Mouse (Mus musculus) cerebral cortex, adult 2 months (tissue): Measurements from ENCODE around the gene Slc8a3.

Source experiments
- WGBS: fragments of 180-500 bp; shearing (Covaris S2); methylation state at CpG from one replicate; pipeline ENCODE4 v1.1.7; 2018; 5-methylcytosine and 5-hydroxymethylcytosine counted together

Gene Slc8a3

DNA sequence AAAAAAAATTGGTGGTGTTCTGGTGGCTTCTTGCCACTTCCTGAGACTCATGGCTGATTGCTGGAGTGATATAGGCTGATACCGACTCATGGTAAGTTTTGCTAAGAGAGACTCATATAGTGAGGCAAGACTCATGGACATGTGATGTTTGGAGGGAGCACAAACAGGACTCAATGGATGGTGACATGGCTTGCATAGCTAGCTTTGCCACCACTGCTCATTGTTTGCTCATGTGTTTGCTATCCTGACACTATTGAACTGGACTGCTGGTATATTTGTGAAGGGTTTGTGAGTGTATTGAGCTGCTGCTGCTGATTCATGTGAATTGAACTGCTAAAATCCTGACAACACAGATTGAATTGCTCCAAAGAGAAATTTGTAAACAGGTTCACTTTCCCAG lies 95.8 kb downstream of the Slc8a3 start:
- 91% methylated on average over 1 of the region's 1 CpGs for WGBS

DNA sequence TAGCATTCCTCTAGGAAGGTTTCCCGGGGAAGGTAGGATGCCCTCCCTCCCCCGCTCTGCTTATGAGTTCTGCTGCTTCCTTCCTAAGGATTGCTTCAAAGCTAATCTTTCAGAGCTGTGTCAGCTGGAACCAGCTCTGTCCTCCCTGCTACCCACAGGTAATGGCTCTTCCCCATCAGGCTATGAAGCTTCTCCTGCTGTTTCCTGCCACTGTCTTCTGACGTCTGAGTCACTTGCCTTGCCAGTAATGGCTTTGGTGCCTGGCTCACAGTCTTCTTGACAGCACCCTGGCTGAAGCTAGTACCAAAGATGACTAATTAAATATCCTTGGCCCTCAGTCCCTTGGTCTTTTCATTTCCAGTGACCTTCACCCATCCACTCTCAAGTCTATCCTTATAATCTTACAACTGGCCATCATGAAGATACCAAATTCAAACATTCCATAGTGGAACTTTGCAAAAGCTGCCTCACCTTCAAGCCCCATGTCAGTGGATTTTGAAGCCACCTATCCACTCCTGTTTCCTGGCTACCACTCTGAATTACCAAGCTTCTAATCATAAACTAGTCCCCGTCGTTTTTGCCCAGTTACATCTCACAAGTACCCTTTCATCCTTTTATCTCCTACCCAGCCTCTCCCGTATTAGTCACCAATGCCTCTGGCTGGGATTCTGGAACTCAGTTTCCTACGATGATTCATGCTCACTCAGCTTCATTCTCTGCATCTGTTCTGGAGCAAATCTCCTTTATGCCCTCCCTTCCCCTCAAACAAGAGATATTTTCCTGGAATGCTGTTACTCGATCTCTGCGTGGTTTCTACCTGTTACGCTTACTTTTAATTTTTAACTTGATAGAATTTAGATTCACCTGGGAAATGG lies 97.3 kb downstream of the Slc8a3 start:
- 67% methylated on average over 10 of the region's 10 CpGs for WGBS

DNA sequence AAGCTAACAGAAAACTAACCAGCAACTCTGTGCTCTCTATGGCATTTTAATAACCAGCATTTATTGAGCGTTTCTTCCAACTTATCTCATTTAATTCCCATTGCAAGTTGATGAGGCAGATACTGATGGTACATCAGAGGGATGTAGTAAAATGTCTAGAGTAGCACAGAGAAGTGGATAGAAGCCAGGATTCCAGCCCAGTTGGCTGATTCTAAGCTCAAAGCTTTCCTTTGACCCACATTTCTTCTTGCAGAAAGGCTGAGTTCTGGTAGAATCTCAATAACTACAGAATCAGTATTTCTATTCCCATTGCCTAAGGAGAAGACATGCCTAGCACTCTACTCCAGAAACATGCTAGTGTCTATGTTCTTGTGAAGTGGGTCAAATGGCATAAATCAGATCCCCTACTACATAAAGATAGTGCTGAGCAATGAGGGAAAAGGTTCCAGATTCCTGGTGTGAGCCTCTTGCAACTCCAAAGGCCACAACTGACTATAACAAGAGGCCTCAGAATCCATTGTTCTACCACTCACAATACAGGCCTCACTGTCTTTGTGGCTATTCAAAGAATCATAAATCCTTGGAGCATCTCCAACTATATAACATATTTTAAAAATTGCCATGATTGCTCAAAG lies 99.1 kb downstream of the Slc8a3 start:
- 92% methylated on average over 1 of the region's 1 CpGs for WGBS

DNA sequence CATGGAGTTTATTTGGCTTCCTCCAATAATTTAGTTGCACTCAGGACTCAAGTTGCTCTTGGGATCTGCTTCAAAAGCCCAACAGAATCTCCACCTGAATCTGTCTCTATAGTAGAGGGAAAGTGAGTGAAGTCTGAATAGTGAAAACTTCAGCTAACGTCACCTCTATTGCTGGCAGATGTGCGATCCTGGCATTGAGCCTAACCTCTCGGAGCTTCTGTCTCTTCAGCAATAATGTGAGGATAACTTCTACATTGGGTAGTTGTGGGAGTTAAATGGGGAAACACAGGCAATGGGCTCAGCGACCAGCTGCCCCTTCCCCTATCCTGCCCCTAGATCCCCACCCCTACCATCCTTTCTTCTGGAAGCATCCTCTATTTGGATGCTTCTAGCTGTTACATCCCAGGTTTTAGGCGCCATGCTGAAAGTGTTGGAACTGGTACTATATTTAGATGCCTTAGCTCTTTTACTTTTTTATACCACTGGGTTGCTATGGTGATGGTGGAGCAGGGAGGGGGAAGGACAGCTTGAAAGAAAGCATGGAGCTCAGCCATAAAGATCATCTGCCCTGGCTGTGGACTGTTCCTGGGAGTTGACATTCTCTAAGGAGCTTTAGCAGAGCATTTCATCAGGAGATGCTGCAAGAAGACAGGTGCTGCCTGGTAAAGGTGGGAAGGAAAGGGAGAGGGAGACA lies 105.1 kb downstream of the Slc8a3 start:
- 14% methylated on average over 5 of the region's 5 CpGs for WGBS

DNA sequence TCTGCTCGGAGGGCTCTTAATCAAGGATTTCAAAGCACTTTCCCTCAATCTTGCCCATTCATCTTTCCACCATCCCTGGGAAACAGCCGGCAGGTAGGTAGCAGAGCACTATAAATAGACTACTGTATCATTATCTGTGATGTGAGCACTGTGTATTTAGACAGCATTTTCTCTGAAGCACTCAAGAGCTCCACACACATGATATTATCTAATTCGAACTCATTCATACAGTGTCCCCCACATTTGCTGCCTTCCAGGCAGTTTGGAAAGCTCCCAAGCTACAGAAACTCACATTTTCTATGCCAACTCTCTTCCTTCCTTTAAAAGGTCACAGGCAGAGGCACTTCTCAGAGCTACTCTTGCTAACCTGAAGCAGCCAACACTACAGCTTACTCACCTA lies 106.4 kb downstream of the Slc8a3 start:
- 33% methylated on average over 3 of the region's 3 CpGs for WGBS

DNA sequence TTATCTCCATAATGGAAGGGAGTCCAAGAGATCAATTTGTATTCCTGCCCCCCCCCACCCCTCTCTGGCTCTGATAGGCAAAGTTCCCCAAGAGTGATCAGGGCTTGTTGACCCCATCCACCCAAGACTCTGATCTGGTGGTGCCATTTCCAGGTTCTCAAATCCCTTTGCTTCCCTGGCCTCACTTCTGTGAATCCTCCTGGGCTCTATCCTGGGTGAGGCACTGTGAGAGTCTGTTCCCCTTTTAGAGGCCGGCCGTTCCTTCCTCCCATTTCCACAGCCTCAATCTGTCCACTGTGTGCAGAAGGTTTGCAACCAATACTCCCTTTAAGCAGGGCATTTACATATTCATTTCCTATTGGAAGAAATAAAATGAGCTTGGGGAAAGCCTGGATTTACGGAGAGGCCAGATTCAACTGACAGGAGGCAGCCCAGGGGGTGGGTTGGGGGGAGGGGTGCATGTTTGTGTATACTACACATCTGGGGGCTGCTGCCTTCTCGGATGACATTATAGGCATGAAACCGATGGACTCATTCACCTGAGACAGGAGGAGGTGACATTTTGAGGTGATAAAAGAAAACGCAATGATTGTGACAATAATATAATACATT lies 106.9 kb downstream of the Slc8a3 start:
- WGBS, result 35% methylated on average over 6 of the region's 6 CpGs

DNA sequence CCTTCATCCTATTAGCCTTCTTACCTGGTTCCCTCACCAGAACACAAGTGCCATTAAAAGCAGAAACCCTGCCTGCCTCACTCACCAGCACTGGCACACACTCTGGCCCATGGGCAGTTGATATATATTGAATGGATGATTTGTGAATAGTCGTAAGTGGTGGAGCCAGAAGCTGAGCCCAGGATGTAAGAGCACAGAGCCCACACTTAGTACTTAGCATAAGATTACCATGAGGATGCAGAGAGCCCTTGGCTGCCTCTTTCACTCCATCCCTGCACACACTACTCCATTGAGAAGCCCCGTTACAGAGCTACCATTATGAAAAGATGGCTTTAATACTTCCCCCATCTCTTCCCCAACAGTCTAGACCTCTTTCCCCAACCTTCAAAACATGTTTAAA lies 108.1 kb downstream of the Slc8a3 start:
- 59% methylated on average over 2 of the region's 2 CpGs for WGBS

DNA sequence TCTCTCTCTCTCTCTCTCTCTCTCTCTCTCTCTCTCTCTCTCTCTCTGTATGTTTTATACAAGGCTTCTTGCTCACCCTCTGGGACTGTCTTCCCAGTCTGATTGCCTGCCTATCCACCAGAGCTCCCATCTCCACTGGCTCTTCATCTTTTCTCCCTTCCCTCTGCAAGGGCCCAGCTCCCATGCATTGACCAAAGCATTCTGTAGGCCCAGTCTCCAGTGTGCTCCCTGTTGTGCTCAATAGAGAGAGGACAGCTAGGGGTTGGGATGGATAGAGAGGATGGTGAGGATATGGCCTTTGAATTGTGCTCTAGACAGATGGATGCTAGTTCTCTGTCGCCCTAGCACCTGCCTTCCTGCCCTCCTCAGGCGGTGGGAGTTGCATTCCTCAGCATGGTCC lies 109.7 kb downstream of the Slc8a3 start:
- 94% methylated on average over 2 of the region's 2 CpGs for WGBS

DNA sequence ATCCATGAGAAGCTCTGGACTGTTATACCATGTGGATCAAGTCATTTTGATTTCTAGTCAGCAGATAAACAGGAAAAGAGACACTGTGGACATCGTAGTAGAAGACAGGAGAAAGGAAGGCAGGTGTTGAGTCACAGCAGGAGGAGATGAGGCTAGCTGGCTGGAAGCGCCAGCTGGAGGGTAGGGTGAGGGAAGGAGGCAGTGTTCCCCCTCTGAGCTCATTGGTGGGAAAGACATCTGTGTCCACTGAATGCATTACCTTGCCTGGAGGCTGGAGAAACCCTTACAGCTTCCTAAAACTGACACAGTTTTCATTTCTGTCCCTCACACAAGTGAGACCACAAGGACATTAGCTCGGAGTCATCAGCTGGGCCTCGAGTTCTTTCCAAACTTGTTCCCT lies 113.6 kb downstream of the Slc8a3 start:
- 65% methylated on average over 4 of the region's 4 CpGs for WGBS

DNA sequence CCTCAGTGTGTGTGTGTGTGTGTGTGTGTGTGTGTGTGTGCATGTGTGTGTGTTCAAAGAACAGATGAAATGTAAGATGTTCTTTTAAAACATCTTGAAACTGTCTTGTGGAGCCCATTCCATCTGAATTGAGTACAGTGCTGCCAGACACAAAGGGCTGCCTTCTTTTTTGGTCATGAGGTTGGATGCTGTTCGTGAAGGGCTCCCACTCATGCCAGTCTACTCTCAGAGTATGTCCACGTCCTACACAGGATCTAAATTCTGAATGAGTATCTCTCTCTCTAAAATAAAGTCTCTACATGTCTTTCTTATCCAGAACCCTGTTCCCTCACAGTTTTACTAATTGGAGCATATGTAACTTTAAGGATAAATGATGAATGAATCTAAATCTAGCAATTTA lies 124.4 kb downstream of the Slc8a3 start:
- WGBS, result 39% methylated on average over 2 of the region's 2 CpGs

DNA sequence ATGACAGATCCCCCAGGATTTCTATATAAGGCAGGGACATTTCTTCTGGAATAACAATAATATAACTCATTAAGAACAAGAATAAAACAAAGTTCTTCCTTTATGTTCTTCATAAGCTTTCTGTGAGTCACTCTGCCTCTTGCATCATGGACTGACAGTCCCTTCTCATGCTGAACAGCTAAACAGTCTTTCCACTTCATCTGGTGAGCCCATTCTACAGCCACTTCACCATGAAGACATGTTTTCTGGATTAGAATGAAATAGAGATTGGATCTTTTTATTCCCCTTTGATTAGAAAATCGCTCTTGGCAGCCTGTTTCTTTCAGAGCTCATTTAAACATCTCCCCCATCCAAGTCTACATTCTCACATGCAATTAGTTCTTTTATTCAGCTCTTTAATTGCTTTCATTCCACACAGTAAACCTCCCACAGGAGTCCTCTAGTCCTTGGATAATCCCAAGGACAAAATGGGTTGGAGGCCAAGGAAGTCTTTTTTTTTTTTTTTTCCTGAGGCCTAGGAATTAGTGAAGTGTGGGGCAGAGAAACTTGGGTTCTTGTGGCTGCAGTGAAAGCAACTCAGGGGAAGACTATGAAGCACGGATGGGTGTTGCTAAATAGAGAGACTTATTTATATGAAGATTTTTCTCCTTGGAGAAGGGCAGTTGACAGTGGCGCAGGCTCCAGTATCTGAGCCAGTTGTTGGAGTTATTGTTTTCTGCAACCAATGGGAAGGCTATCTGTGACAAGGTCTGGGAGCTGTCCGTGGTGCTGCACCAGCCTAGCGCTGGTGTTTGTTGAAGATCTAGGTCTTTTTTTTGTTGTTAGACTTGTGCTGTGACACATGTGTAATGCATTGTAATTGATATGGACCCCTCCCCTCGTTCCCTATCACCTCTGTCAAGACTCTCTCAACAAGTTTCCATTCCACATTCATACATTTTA lies 127.1 kb downstream of the Slc8a3 start:
- 57% methylated on average over 6 of the region's 6 CpGs for WGBS

DNA sequence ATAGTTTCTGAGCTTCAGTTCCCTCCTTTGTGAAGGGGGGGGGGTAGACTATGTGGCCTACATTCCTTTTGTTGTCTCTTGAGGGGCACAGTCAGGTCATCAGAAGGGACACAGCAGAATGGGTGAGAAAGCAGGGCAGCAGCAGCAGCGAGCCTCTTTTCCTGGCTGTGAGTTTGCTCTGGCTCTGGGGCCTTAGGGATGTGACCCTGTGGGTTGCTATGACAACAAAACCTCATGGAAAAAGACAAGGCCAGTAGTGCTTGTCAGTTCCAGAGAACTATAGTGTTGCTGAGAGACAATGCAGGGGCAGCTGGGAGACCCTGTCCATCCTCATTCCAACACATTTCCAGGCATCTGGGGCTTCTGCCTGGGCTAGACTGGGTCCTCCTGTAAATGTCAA lies 129.8 kb downstream of the Slc8a3 start:
- 75% methylated on average over 1 of the region's 1 CpGs for whole genome bisulfite sequencing

DNA sequence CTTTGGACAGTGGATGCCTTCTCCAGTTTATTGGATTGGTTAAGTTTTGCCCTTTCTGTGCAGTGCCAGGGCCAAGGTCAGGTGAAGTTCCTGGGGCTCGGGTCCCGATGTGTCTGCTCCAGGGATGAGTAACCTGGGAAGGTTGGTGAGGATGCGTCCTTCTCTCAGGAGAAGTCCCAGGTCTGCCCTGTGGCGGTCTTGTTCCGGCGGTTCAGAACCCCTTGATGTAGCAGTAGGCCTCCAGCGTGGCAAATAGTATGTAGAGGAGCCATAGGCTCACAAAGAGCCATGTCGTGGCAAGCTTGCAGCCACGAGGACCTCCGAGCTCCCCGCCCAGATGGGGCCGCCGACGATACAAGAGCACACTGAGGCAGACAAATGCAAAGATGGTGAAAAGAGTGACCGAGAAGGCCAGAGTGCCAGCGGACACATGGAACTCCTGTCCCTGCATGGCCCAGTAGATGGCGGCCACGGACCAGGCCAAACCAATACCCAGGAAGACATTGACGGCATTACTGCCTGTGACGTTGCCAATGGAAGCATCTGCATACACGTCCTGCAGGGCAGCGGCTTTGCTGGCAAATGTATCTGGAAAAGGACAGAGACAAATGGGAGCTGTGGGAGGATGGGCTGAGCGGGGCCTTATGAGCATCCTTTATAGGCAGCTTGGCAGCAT lies 133.6 kb downstream of the Slc8a3 start:
- WGBS, result 33% methylated on average over 23 of the region's 23 CpGs

DNA sequence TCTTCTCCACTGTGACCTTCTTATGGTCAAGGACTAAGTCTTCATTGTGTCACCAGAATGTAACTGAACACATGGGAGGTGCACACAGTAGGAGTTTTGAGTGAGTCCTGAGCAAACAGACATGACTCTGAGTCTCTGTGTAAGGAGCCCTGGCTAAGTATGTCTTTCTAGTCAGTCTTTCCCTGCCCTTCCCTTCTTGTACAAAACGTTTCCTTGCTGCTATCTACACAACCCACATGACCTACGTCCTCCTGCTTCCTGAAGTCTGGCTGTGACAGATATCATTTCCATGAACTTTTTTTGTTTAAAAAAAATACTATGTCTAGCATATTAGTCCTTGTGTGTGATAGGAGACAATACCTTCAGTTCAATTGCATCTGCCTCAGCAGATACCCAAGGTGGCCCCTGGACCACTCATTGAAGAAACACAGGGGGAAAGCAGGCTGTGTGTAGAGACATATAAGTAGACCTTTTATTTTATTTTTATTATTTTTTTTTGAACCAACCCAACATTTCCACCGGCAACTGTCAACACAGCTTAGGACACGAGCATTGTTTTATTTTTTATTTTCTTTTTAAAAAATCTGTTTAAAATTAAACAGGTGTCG lies 135.4 kb downstream of the Slc8a3 start:
- 70% methylated on average over 5 of the region's 5 CpGs for WGBS

DNA sequence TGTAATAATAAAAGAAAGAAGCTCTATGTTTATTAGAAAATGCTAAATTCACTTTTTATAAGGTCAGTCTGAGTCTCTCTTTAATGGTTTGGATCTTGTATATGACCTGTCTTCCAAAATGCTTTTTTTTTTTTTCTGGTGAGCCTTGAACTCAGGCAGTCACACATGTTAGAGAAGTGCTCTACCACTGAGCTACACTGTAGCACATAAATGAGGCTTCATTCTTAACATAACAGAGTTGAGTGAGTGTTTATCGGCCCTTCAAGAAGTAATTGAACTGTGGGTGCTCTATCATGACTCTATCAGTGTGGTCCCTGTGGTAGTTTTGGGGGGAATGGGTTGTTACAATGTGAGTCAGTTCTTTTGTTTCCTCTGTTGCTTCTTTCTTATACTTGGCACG lies 139.0 kb downstream of the Slc8a3 start:
- WGBS, result 72% methylated on average over 2 of the region's 2 CpGs

DNA sequence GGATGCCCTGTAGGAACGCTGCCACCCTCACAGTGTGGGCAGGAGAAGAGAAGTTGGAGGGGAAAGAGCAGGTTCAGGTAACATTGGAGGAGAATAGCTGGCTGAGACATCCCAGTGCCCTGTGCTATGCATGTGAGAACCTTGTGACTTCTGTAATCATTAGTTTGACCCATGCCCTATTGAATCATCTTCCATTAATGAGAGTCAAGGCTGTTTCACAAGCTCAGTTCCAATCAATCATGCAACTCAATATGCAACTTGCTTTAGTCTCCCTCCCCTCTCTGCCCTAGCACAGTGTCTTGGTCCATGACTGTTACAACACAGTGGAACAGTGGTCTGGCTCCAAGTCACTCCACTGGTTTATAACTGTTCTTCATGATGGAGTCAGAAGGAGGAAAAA lies 143.3 kb downstream of the Slc8a3 start:
- 76% methylated on average over 1 of the region's 1 CpGs for WGBS

DNA sequence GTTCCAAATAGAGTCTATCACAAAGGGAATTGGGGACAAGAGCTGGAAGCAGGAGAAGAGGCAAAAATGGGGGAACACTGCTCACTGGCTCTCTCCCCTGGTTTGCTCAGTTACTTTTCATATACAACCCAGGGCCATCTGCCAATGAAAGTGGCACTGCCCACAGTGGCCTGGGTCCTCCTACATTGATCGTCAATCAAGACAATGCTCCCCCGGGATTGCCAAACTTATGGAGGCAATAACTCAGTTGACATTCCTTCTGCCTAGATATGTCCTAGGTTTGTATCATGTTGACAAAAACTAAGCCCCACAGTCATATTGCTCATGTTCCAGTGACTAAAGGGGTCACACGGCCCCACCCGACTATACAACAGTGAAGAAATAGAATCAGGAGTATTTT lies 144.0 kb downstream of the Slc8a3 start:
- WGBS, result 90% methylated on average over 4 of the region's 4 CpGs

DNA sequence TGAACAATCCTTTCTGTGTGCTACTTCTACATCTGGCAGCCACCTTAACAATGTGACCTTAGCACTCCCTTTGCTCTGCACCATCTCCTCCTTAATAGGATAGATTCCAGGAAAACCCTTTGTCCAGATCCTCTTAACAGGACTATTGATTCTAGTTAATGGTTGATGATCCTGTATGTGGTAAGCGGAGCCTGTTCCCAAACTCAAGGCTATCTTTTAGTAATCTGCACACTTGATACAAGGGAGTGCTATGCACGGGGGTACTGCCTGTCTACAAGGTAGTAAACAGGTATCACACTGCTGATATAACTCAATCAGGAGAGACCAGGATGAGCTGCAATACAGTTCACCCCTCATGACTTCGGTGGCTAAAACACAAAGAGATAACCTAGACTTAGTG lies 144.6 kb downstream of the Slc8a3 start:
- WGBS, result 81% methylated on average over 3 of the region's 3 CpGs

DNA sequence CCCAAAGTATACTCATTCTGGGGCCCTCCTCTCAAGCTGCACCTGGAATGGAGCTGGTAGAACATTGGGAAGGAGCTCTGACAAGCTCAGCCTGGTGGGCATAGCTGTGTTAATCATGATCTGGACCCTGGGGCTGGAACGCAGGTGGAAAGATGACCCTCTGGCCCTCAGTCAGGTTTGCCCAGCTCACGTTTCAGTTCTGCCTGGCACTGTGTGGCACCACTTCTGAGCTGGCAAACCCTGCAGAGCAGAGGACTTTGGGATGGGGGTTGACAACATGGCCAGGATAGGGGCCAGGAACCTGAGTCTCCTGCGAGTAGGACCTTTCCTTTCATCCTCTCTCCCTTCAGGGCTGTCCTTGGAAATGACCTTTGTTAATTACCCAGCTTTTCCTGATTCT lies 146.3 kb downstream of the Slc8a3 start:
- 78% methylated on average over 3 of the region's 3 CpGs for WGBS

DNA sequence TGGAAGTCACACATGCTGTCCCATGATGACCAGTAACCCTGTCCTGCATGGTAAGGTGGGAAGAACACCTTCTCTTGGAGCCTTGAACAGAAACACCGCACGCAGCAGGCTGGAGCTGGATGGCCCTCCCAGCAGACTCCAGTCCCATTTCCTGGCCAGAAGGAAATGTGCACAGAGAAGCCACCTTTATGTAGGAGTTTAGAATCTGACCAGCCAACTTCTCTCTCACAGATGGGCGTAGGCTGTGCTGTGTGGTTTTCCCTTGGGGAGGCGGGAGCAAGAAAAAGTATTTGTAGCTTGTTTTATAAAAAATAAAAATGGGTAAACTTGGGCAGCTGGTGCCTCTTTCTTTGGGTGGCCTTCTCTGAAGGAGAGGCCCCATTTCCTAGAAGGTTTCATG lies 146.9 kb downstream of the Slc8a3 start:
- WGBS, result 60% methylated on average over 4 of the region's 4 CpGs
